Mouse (Mus musculus): ENCODE data around the gene Cd302. TPM values are rescaled to one million over a fixed set of nuclear protein-coding genes. Genes with fewer than 3 reads are reported as not detected.

The Cd302 gene
- polyA plus RNA-seq (2015; fragmentation: Nextera tagmentation; extraction: Ambion mirVana): 36.3 and 38.5 TPM in 2 replicates

DNA sequence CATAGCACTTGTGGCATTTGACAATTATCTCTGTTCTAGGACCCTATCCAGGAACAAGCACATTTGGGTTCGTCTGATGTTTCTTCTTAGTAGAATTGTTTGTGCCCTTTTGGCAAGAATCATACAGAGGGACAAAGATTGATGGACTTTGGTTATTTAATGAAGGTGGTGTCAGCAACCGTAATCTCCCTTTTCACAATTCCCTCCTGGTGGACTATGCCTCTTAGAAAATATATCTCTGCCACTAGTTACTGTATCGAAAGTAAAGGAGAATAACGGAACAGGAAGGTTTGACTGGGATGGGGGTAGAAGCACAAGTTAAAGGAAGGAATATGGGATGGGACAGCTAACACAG lies at the start of gene Cd302:
Gene Cd302, minus strand, starts transcription at position 22 of the 355 bp plus-strand sequence.
- WGBS: 35% methylated on average over 4 of the region's 4 CpGs
- no peaks in the 10 kb centered on the region for H3K36me3 ChIP-seq
- H3K4me1 ChIP-seq (replicated peaks): peaks cover 12% of the 10 kb centered on the region
- H3K4me2 ChIP-seq (replicated peaks): peak within 1 kb of the TSS; percentile 97
- peak; percentile 57 for ATAC-seq
- H3K9me3 ChIP-seq: no peaks in the 10 kb centered on the region
- H3K4me3 ChIP-seq (replicated peaks): peak within 1 kb of the TSS; percentile 54
- peak within 1 kb of the TSS; percentile 29; the same call in 1 of the 2 replicates for H3K27ac ChIP-seq
- H3K27me3 ChIP-seq (replicated peaks): no peaks in the 10 kb centered on the region
- H3K9ac ChIP-seq: peak within 1 kb of the TSS; percentile 59

DNA sequence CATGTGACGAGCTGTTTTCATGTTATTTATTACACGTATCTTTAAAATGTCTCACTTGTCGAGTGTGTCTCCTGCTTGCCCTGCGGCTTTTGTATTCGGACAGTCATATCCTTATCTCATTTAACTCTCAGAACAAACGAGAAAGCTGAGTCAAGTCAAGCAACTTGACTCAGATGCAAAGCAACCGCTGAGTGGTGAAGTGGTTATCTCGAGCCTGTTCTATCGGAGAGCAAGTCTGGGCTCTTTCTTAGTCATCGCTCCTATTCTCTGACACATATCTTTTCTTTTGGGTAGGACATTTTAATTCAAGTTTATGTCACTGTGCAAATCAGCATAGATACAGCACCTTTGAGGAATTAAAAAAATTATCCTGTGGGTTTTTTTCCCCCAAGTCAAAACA lies 44.4 kb upstream of the Cd302 start:
- no peak overlapping the region for H3K4me3 ChIP-seq (replicated peaks)
- H3K9me3 ChIP-seq: no peaks in the 10 kb centered on the region
- H3K4me2 ChIP-seq (replicated peaks): no peak overlapping the region
- H3K9ac ChIP-seq: no peak overlapping the region
- H3K27me3 ChIP-seq (replicated peaks): no peaks in the 10 kb centered on the region
- H3K27ac ChIP-seq: no peak overlapping the region
- ATAC-seq: no peak
- no peaks in the 10 kb centered on the region for H3K4me1 ChIP-seq (replicated peaks)
- WGBS: 85% methylated on average over 10 of the region's 10 CpGs
- no peaks in the 10 kb centered on the region for H3K36me3 ChIP-seq

GRCm38 (mm10) chr2:60327581-60327980 lies 43.3 kb upstream of the Cd302 start:
- Histone ChIP-seq H3K4me3 (replicated peaks) (no peak overlapping the region), H3K4me2 (replicated peaks) (no peak overlapping the region), H3K4me1 (replicated peaks) (no peaks in the 10 kb centered on the region), H3K27ac (no peak overlapping the region), H3K9me3 (no peaks in the 10 kb centered on the region), H3K36me3 (no peaks in the 10 kb centered on the region), H3K27me3 (replicated peaks) (no peaks in the 10 kb centered on the region), H3K9ac (no peak overlapping the region)
- 84% methylated on average over 11 of the region's 11 CpGs for WGBS
- ATAC-seq: no peak

DNA sequence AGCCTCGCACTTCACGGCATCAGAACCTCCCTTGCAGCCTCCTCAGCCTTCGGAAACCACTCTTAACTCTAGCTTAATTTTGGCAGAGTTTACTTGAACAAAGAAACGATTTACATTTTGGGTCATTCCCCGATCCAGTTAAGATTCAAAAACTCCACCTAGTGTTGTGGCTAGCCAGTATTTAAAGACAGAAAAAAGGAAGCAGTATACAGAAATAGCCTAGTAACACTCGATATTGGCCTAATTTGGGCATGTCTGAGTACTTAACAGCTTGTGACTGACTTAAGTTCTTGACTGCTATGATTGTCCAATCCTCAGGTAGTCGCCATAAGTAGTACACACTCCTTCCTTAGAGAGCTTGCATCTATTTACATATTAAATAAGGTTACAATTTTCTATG lies 42.7 kb upstream of the Cd302 start:
- Histone ChIP-seq H3K27me3 (replicated peaks) (no peaks in the 10 kb centered on the region), H3K27ac (no peak overlapping the region), H3K9me3 (no peaks in the 10 kb centered on the region), H3K4me1 (replicated peaks) (no peaks in the 10 kb centered on the region), H3K4me2 (replicated peaks) (no peak overlapping the region), H3K9ac (no peak overlapping the region), H3K36me3 (no peaks in the 10 kb centered on the region), H3K4me3 (replicated peaks) (no peak overlapping the region)
- WGBS: 85% methylated on average over 7 of the region's 7 CpGs
- no peak for ATAC-seq

- H3K36me3 ChIP-seq: no peaks in the 10 kb centered on the region
- H3K4me3 ChIP-seq (replicated peaks): no peak overlapping the region
- no peaks in the 10 kb centered on the region for H3K9me3 ChIP-seq
- H3K4me2 ChIP-seq (replicated peaks): no peak overlapping the region
- ATAC-seq: no peak
- H3K4me1 ChIP-seq (replicated peaks): no peaks in the 10 kb centered on the region
- H3K9ac ChIP-seq: no peak overlapping the region
- WGBS: 84% methylated on average over 5 of the region's 5 CpGs
- no peak overlapping the region for H3K27ac ChIP-seq
- no peaks in the 10 kb centered on the region for H3K27me3 ChIP-seq (replicated peaks)
Observed at GRCm38 (mm10) chr2:60323411-60323810, 39.1 kb upstream of the Cd302 start.

GRCm38 (mm10) chr2:60322031-60322726 lies 37.9 kb upstream of the Cd302 start:
- H3K9me3 ChIP-seq: no peaks in the 10 kb centered on the region
- H3K36me3 ChIP-seq: no peaks in the 10 kb centered on the region
- H3K27ac ChIP-seq: no peak overlapping the region
- no peak overlapping the region for H3K4me3 ChIP-seq (replicated peaks)
- 62% methylated on average over 6 of the region's 6 CpGs for WGBS
- no peaks in the 10 kb centered on the region for H3K27me3 ChIP-seq (replicated peaks)
- H3K4me1 ChIP-seq (replicated peaks): no peaks in the 10 kb centered on the region
- no peak overlapping the region for H3K9ac ChIP-seq
- no peak overlapping the region for H3K4me2 ChIP-seq (replicated peaks)
- peak; percentile 59 for ATAC-seq

DNA sequence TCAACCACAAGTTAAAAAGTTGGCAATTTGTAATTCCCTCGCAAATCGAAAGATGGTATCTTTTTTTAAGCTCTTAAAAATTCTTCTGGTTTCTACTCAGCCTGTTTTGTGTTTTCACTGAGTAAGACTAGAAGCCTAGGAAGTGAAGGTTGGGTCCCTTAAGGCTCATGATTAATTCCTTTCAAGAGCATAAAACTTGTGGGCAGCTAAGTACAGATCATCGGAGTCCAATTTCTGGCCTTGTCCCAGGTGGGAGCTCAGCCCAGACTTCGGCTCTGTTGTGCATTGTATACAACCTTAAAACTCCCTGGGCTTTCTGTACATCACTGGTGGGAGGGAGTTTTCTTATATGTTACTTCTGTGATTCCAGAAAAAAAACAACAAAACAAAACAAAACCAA lies 19.5 kb upstream of the Cd302 start:
- Histone ChIP-seq H3K9me3 (no peaks in the 10 kb centered on the region), H3K4me2 (replicated peaks) (no peak overlapping the region), H3K4me1 (replicated peaks) (no peaks in the 10 kb centered on the region), H3K27ac (no peak overlapping the region), H3K27me3 (replicated peaks) (no peaks in the 10 kb centered on the region), H3K9ac (no peak overlapping the region), H3K4me3 (replicated peaks) (no peak overlapping the region), H3K36me3 (no peaks in the 10 kb centered on the region)
- 79% methylated on average over 4 of the region's 4 CpGs for WGBS
- ATAC-seq: no peak

- WGBS: 69% methylated on average over 2 of the region's 2 CpGs
- Histone ChIP-seq H3K4me3 (replicated peaks) (no peak overlapping the region), H3K4me2 (replicated peaks) (no peak overlapping the region), H3K27me3 (replicated peaks) (no peaks in the 10 kb centered on the region), H3K36me3 (no peaks in the 10 kb centered on the region), H3K9me3 (no peaks in the 10 kb centered on the region), H3K9ac (no peak overlapping the region), H3K4me1 (replicated peaks) (no peaks in the 10 kb centered on the region), H3K27ac (no peak overlapping the region)
- no peak for ATAC-seq
Observed at GRCm38 (mm10) chr2:60299323-60299722, 15.0 kb upstream of the Cd302 start.

DNA sequence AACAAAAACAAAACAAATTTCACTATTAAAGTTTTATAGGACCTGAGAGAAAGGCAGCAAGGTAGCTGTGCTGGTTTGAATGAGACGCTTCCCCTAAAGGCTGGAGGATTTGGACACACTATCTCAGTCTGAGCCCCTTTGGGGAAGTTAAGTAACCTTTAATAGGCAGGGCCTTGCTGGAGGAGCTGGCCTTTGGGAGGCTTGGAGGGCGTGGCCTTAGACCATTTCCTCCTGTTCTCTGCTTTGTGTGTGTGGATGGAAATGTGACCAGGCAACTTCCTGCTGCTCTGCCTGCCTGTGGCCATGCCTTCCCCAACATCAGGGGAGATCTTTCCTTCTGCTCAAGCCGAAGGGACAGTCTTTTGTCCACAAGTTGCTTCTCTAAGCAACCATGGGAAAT lies 14.0 kb upstream of the Cd302 start:
- no peaks in the 10 kb centered on the region for H3K36me3 ChIP-seq
- no peak for ATAC-seq
- no peak overlapping the region for H3K4me2 ChIP-seq (replicated peaks)
- no peaks in the 10 kb centered on the region for H3K27me3 ChIP-seq (replicated peaks)
- H3K9me3 ChIP-seq: no peaks in the 10 kb centered on the region
- no peak overlapping the region for H3K27ac ChIP-seq
- WGBS: 79% methylated on average over 3 of the region's 3 CpGs
- H3K9ac ChIP-seq: no peak overlapping the region
- H3K4me1 ChIP-seq (replicated peaks): no peaks in the 10 kb centered on the region
- H3K4me3 ChIP-seq (replicated peaks): no peak overlapping the region

DNA sequence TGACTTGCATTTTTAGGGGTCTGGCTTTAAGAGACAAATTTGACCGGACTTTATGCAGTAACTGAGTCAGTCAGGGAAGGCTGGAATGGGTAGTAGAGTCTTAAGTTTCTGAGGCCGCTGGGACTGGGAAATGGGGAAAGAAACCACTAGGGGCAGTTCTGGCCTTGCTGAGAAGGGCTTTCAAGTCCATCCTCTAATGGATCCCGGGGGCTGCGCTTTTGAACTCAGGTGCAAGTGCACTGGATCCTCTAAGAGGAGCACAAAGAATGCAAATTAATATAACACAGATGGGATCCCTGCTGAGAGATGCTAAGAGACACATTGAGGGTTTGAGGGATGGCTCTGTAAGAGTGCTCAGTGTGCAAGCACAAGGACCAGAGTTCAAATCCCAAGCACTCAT lies 7.1 kb upstream of the Cd302 start:
- WGBS: 91% methylated on average over 4 of the region's 4 CpGs
- H3K9me3 ChIP-seq: no peaks in the 10 kb centered on the region
- H3K27ac ChIP-seq: no peak overlapping the region
- ATAC-seq: no peak
- H3K36me3 ChIP-seq: no peaks in the 10 kb centered on the region
- no peak overlapping the region for H3K4me2 ChIP-seq (replicated peaks)
- no peaks in the 10 kb centered on the region for H3K4me1 ChIP-seq (replicated peaks)
- no peak overlapping the region for H3K9ac ChIP-seq
- H3K27me3 ChIP-seq (replicated peaks): no peaks in the 10 kb centered on the region
- H3K4me3 ChIP-seq (replicated peaks): no peak overlapping the region

DNA sequence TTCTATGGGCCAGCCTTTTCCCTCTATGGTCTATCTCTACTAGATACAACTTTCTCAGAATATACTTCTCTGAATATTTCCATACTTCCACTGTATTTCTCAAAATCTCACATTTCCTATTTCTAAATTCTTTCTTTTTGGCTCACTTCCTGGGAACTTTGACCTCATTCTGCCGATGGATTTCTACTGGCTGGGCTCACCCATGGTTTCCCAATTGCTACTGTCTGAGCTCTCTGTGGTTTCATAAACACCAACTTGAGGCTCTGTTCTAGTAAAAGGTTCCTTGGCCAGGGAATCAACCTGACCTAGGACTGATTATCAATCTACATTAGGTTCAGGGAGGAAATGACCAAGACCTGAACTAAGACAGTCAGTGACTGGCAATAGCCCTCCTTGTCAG lies 5.2 kb upstream of the Cd302 start:
- no peak overlapping the region for H3K4me3 ChIP-seq (replicated peaks)
- ATAC-seq: no peak
- no peaks in the 10 kb centered on the region for H3K36me3 ChIP-seq
- WGBS: 76% methylated on average over 1 of the region's 1 CpGs
- H3K9me3 ChIP-seq: no peaks in the 10 kb centered on the region
- no peak overlapping the region for H3K4me2 ChIP-seq (replicated peaks)
- H3K9ac ChIP-seq: no peak overlapping the region
- no peak overlapping the region for H3K27ac ChIP-seq
- 0 out of 2 replicates have a peak, but pooled peaks cover 4% of the 10 kb centered on the region for H3K4me1 ChIP-seq (replicated peaks)
- no peaks in the 10 kb centered on the region for H3K27me3 ChIP-seq (replicated peaks)

DNA sequence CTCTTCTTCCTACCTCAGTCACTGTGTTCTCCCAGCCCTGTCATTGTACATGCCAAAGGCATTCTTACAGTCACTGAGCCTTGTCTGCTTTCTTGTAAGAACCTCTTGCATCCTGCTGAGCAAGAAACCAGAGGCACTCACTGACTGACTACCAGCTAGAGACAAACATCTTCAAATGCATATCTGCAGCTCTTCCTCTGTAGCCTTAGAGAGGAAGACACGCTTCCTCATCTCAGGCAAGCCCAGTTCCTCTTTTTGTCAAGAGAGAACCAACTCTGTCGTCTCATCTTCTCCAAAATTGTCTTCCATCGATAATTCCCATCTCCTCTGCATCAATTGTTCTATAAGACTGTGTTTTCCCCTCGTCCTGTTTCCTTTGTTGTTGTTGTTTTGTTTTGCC lies 4.3 kb upstream of the Cd302 start:
- 79% methylated on average over 4 of the region's 4 CpGs for WGBS
- Histone ChIP-seq H3K27ac (no peak overlapping the region), H3K4me3 (replicated peaks) (no peak overlapping the region), H3K36me3 (no peaks in the 10 kb centered on the region), H3K9ac (no peak overlapping the region), H3K9me3 (no peaks in the 10 kb centered on the region), H3K4me2 (replicated peaks) (no peak overlapping the region), H3K4me1 (replicated peaks) (peaks cover 9% of the 10 kb centered on the region; the same call in 1 of the 2 replicates), H3K27me3 (replicated peaks) (no peaks in the 10 kb centered on the region)
- no peak for ATAC-seq

- ATAC-seq: peak; percentile 74
- Histone ChIP-seq H3K27ac (no peak overlapping the region), H3K4me2 (replicated peaks) (peak overlapping the region; percentile 97)
Observed at GRCm38 (mm10) chr2:60285107-60285617, 874 bp upstream of the Cd302 start.

More at GRCm38 (mm10) chr2:60285107-60285617, 874 bp upstream of the Cd302 start:
- H3K9ac ChIP-seq: no peak overlapping the region
- H3K4me1 ChIP-seq (replicated peaks): peaks cover 12% of the 10 kb centered on the region
- no peaks in the 10 kb centered on the region for H3K36me3 ChIP-seq
- no peak overlapping the region for H3K4me3 ChIP-seq (replicated peaks)
- WGBS: 78% methylated on average over 8 of the region's 8 CpGs
- no peaks in the 10 kb centered on the region for H3K9me3 ChIP-seq
- no peaks in the 10 kb centered on the region for H3K27me3 ChIP-seq (replicated peaks)

Data from intestine, embryonic 15.5 days (tissue).